Mouse (Mus musculus) forebrain, postnatal 0 days (tissue): ENCODE data around the gene Akap10. TPM values are rescaled to one million over a fixed set of nuclear protein-coding genes. Genes with fewer than 3 reads are reported as not detected.

Source experiments
- ATAC-seq: fragments of 200-750 bp; cut with Nextera tagmentation; 2 replicates; pipeline ENCODE4 v1.8.0; 2017; ENCODE audit warnings: mild to moderate bottlenecking, moderate library complexity
- DNase-seq: peaks from one replicate; pipeline ENCODE4 v3.0.0-alpha.2; 2015
- H3K27ac ChIP-seq: fragments of 300-500 bp; sonication (generic); 2 replicates; pipeline ENCODE4 v1.5.1; 2014; ENCODE audit warnings: low read depth, mild to moderate bottlenecking, antibody characterized with exemption, low read length, moderate library complexity, mixed read lengths
- H3K27me3 ChIP-seq: fragments of 300-500 bp; sonication (generic); 2 replicates; pipeline ENCODE4 v1.6.1; 2014; ENCODE audit warnings: mild to moderate bottlenecking, low read length, mixed read lengths; ENCODE audit not compliant: insufficient read depth
- H3K36me3 ChIP-seq: fragments of 300-500 bp; sonication (generic); 2 replicates; pipeline ENCODE4 v1.6.1; 2014; ENCODE audit warnings: mild to moderate bottlenecking, moderate library complexity; ENCODE audit not compliant: insufficient read depth
- H3K4me1 ChIP-seq: fragments of 300-500 bp; sonication (generic); 2 replicates; pipeline ENCODE4 v1.6.1; 2014; ENCODE audit warnings: antibody characterized with exemption; ENCODE audit not compliant: insufficient read depth
- H3K4me2 ChIP-seq: fragments of 300-500 bp; sonication (generic); 2 replicates; pipeline ENCODE4 v1.6.1; 2014; ENCODE audit warnings: low read depth, mild to moderate bottlenecking, moderate library complexity
- H3K4me3 ChIP-seq: fragments of 300-500 bp; sonication (generic); 2 replicates; pipeline ENCODE4 v1.5.1; 2014; ENCODE audit warnings: low read depth, low read length, mixed read lengths
- H3K9ac ChIP-seq: fragments of 300-500 bp; sonication (generic); 2 replicates; pipeline ENCODE4 v1.6.1; 2014; ENCODE audit warnings: mild to moderate bottlenecking
- H3K9me3 ChIP-seq: fragments of 300-500 bp; sonication (generic); 2 replicates; pipeline ENCODE4 v1.6.1; 2016; ENCODE audit warnings: low read length
- CTCF ChIP-seq: sonication (generic); IDR thresholded peaks from 2 replicates; pipeline ENCODE4 v1.5.1; 2016; ENCODE audit warnings: antibody characterized with exemption, control low read depth, low read depth
- WGBS: fragments of 180-500 bp; shearing (Covaris S2); extraction: QIAGEN DNeasy Blood & Tissue Kit; methylation state at CpG from one replicate; pipeline ENCODE4 v1.1.7; 2014; 5-methylcytosine and 5-hydroxymethylcytosine counted together
- polyA plus RNA-seq: library from polyadenylated mRNA; unstranded; fragments of >200 nt; fragmentation: Nextera tagmentation; extraction: Ambion mirVana; gene quantifications from 2 replicates; pipeline ENCODE4 v1.2.1, GENCODE M21; 2015
- total RNA-seq: library from RNA; depleted of rRNA; stranded (reverse); fragments of >200 nt; gene quantifications from 2 replicates; pipeline ENCODE4 v1.2.3, GENCODE M21; 2014

The Akap10 gene
- total and polyA plus RNA-seq, 2 experiments from 2014 or later: 6.2 to 22.8 TPM

- peaks cover 50% of the 10 kb centered on the region for H3K36me3 ChIP-seq
- H3K27me3 ChIP-seq: no peaks in the 10 kb centered on the region
- TF ChIP-seq CTCF: no peak
- H3K4me1 ChIP-seq: no peaks in the 10 kb centered on the region
- H3K4me3 ChIP-seq: no peak overlapping the region
- H3K4me2 ChIP-seq: no peak overlapping the region
- no peak overlapping the region for H3K9ac ChIP-seq
- no peaks in the 10 kb centered on the region for H3K9me3 ChIP-seq
- no peak overlapping the region for H3K27ac ChIP-seq
- no peak for DNase-seq
- ATAC-seq: no peak
Measured at GRCm38 (mm10) chr11:61879921-61880320, 50.1 kb downstream of the Akap10 start.

- Histone ChIP-seq H3K4me1 (no peaks in the 10 kb centered on the region), H3K36me3 (peaks cover 54% of the 10 kb centered on the region), H3K4me2 (no peak overlapping the region), H3K27me3 (no peaks in the 10 kb centered on the region), H3K9ac (no peak overlapping the region), H3K4me3 (no peak overlapping the region), H3K27ac (no peak overlapping the region), H3K9me3 (no peaks in the 10 kb centered on the region)
- no peak for DNase-seq
- 84% methylated on average over 5 of the region's 5 CpGs for WGBS
- TF ChIP-seq CTCF: no peak
- ATAC-seq: no peak
Measured at GRCm38 (mm10) chr11:61871881-61872280, 58.2 kb downstream of the Akap10 start.

GRCm38 (mm10) chr11:61866856-61867255 lies 63.2 kb downstream of the Akap10 start:
- Histone ChIP-seq H3K4me2 (no peak overlapping the region), H3K9ac (no peak overlapping the region), H3K36me3 (peaks cover 15% of the 10 kb centered on the region), H3K27me3 (no peaks in the 10 kb centered on the region), H3K9me3 (no peaks in the 10 kb centered on the region), H3K27ac (no peak overlapping the region), H3K4me1 (no peaks in the 10 kb centered on the region), H3K4me3 (no peak overlapping the region)
- DNase-seq (no peak), ATAC-seq (no peak)
- no peak for TF ChIP-seq CTCF

- WGBS: 76% methylated on average over 6 of the region's 6 CpGs
- H3K27me3 ChIP-seq: no peaks in the 10 kb centered on the region
- no peak overlapping the region for H3K9ac ChIP-seq
- H3K4me3 ChIP-seq: no peak overlapping the region
- no peak overlapping the region for H3K27ac ChIP-seq
- no peaks in the 10 kb centered on the region for H3K4me1 ChIP-seq
- no peak overlapping the region for H3K4me2 ChIP-seq
- TF ChIP-seq CTCF: no peak
- no peaks in the 10 kb centered on the region for H3K36me3 ChIP-seq
- ATAC-seq: no peak
- H3K9me3 ChIP-seq: no peaks in the 10 kb centered on the region
- DNase-seq: no peak
Measured at GRCm38 (mm10) chr11:61861781-61862547, 68.1 kb downstream of the Akap10 start.

GRCm38 (mm10) chr11:61859316-61859715 lies 70.7 kb downstream of the Akap10 start:
- no peak overlapping the region for H3K9ac ChIP-seq
- H3K27me3 ChIP-seq: no peaks in the 10 kb centered on the region
- no peaks in the 10 kb centered on the region for H3K36me3 ChIP-seq
- TF ChIP-seq CTCF: no peak
- H3K4me1 ChIP-seq: no peaks in the 10 kb centered on the region
- no peak for ATAC-seq
- no peak overlapping the region for H3K4me2 ChIP-seq
- no peaks in the 10 kb centered on the region for H3K9me3 ChIP-seq
- DNase-seq: no peak
- H3K4me3 ChIP-seq: no peak overlapping the region
- no peak overlapping the region for H3K27ac ChIP-seq
- WGBS: 81% methylated on average over 1 of the region's 1 CpGs

GRCm38 (mm10) chr11:61855539-61855938 lies 74.5 kb downstream of the Akap10 start:
- Histone ChIP-seq H3K9me3 (no peaks in the 10 kb centered on the region), H3K9ac (peak overlapping the region; percentile 92), H3K27ac (peak overlapping the region; percentile 96), H3K4me3 (peak overlapping the region; percentile 91), H3K36me3 (0 out of 2 replicates have a peak, but pooled peaks cover 4% of the 10 kb centered on the region), H3K27me3 (no peaks in the 10 kb centered on the region), H3K4me2 (peak overlapping the region; percentile 74), H3K4me1 (peaks cover 5% of the 10 kb centered on the region)
- DNase-seq: no peak
- 44% methylated on average over 6 of the region's 6 CpGs for WGBS
- TF ChIP-seq CTCF: no peak
- ATAC-seq: no peak

GRCm38 (mm10) chr11:61854988-61855411 lies 75.1 kb downstream of the Akap10 start, which contains the start of gene Ulk2:
Ulk2 (minus strand) TSS chr11:61855073.
- DNase-seq (peak; percentile 96), ATAC-seq (peak; percentile 95)
- peak; percentile 38 for TF ChIP-seq CTCF
- Histone ChIP-seq H3K27me3 (no peaks in the 10 kb centered on the region), H3K4me2 (peak within 1 kb of the TSS; percentile 74), H3K4me1 (peaks cover 5% of the 10 kb centered on the region), H3K36me3 (0 out of 2 replicates have a peak, but pooled peaks cover 4% of the 10 kb centered on the region), H3K9ac (peak within 1 kb of the TSS; percentile 92), H3K4me3 (peak within 1 kb of the TSS; percentile 91), H3K9me3 (no peaks in the 10 kb centered on the region), H3K27ac (peak within 1 kb of the TSS; percentile 96)
- WGBS: 2% methylated on average over 46 of the region's 58 CpGs
